Mouse (Mus musculus) thymus, postnatal 0 days (tissue): ENCODE data around the gene Jag1. TPM values are rescaled to one million over a fixed set of nuclear protein-coding genes. Genes with fewer than 3 reads are reported as not detected.

Source experiments
- DNase-seq: peaks from one replicate; pipeline ENCODE4 v3.0.0-alpha.2; 2015; ENCODE audit warnings: low spot score
- polyA plus RNA-seq: library from polyadenylated mRNA; unstranded; fragments of >200 nt; fragmentation: Nextera tagmentation; extraction: Ambion mirVana; gene quantifications from 2 replicates; pipeline ENCODE4 v1.2.1, GENCODE M21; 2015

Gene Jag1
- polyA plus RNA-seq, 1 experiment from 2014 or later = 4.2 TPM

GRCm38 (mm10) chr2:137101074-137101473, 15.4 kb downstream of the Jag1 start:
- no peak for DNase-seq

- DNase-seq = no peak
Measured at GRCm38 (mm10) chr2:137099211-137099734, 17.2 kb downstream of the Jag1 start.

- DNase-seq = no peak
Measured at GRCm38 (mm10) chr2:137098269-137099035, 18.0 kb downstream of the Jag1 start.

- DNase-seq = no peak
Measured at GRCm38 (mm10) chr2:137096981-137097460, 19.4 kb downstream of the Jag1 start.

DNA sequence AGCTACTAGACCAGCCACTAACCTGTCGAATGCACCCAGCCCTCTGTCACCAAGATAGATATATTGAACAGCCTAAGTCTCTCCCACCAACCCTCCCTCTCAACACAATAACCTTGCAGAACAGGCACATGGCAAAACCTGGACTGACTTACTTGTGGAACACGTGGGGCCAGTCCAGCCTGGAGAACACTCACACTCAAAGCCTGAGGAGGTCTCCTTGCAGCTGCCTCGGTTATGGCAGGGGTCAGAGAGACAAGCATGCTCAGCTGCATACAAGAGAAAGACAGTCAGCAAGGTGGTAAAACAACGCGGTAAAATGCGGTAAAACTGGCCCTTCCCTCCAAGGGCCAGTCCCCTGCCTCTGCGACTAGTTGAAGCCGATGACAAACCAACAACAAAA, 22.1 kb downstream of the Jag1 start:
- no peak for DNase-seq

- no peak for DNase-seq
Measured at GRCm38 (mm10) chr2:137093298-137093630, 23.2 kb downstream of the Jag1 start.

DNA sequence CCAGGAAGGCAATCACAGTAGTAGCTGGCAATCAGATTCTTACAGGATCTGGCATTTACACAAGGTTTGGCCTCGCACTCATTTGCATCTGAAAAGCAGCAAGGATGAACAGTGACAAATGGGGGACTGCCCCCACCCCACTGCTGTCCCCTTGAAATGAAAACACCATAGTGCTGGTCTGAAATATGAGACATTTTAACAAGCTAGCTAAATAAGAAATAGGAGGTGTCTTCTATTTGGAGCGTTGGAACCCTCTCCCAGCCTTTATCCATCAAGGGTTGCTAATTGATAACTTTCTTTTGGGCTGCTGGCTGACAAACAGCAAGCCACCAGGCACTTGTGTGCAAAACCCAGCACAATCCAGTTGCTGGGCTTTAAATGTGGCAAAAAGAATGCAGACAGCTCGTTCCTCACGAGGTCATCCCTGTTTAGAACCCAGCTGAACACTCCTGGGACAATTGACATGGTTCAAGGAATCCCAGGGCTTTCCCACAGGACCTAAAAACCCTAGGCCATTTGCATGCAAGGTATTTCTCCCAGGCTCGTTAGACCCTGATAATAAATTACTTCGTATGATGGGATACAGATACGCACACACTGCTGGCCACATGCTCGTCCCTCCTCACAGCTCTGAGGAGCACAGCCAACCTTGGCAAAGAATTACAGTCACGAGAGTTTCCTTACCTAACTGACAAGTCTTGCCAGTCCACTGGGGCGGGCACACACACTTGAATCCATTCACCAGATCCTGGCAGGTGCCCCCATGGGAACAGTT, 23.7 kb downstream of the Jag1 start:
- DNase-seq = no peak

- DNase-seq = no peak
Measured at GRCm38 (mm10) chr2:137091766-137092522, 24.5 kb downstream of the Jag1 start.

DNA sequence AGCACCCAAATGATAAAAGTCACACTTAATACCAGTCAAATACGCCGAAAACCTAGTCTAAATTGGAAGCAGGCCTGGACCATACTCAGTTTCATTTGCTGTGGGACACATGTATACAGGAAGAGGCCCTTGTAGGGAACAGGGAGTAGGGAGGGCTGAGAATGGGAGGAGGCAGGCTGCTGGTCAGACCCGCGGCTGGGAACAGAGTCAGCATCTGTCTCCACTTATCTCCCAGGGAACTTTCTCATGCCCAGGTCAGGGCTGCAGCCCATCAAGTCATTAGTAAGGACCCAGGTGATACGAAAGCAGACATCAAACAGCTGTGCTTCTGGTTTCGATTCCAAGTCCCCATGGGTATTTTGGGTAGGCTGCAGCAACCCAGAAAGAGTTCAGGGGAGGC, 28.7 kb downstream of the Jag1 start:
- no peak for DNase-seq

DNA sequence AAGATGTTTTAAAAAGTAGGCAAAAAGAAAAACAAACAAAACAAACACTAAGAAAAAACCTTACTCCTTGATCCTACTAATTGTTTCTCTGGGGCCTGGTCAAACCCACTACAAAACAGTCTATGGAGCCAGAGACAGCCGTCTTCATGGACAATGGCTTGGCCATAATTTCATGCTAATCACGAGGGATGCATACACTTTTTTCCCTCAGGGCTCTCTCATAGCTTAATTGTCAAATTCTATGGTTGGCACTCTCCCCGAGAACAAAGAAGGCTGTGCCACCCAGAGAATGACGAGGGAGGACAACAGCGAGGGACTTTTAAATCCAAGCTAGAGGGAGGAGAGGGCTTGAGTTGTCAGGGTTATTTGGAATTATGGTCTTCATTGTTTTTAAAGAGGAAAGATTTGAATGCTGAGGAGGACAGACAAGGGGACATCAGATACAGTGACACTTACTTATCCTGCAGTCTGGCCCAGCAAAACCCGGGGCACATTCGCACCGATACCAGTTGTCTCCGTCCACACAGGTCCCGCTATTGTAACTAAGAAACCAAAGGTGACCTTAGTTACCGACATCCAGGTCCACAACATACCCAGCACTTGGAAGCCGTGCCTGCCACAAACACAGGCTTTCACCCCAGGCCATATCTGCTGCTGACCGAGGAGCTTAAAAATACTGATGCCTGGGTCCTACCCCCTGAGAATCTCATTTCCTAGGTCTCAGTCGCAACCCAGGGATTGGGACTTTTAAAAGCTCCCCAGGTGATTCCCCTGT, 29.6 kb downstream of the Jag1 start:
- no peak for DNase-seq

- no peak for DNase-seq
Measured at GRCm38 (mm10) chr2:137085257-137085656, 31.2 kb downstream of the Jag1 start.

GRCm38 (mm10) chr2:137082896-137083620, 33.4 kb downstream of the Jag1 start:
- DNase-seq = no peak

- DNase-seq = no peak
Measured at GRCm38 (mm10) chr2:137081001-137081400, 35.4 kb downstream of the Jag1 start.

DNA sequence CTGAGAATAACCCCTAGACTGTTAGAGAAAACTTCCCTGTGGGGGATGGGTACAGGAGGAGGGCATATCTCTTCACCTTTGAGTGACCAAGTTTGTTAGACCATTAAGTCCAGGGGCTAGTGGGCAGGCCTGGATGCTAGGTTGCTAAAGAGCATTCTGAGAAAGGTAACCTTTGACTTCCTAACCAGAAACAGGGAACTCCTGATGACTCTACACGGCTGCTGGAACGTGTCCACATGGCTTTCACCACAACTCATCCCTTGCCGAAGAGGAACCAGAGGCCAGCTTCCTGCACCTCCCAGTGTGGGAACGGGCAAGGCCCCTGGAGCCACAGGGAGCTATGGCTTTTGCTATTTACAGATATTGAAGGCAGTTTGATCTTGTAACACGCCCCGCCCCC, 36.0 kb downstream of the Jag1 start:
- DNase-seq = no peak

DNA sequence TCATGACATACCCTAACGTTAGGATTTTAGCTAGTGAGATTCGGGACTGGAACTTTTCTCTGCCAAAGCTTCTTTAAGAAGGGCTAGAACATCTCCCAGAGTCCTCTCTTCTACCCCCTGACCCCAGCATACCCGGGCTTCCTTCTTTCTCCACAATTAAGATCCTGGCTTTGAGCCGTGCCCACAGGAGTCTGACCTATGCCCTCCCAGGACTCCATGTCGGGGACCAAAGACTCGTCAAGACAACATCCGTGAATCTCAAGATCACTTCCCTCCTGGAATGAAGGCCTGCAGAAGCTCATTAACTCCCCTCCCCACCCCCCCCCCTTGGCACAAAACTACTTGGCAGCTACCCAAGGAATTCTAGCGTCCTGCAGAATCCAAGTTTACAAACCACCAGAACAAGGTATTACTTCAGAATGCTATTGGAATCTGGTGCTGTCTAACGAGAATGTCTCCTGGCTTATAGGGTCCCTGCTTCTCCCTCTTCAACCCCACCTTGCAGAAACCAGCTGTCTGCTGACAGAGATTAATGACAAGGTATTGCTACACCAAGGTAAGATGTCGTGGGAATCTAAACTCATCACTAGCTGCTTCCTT, 36.6 kb downstream of the Jag1 start:
- no peak for DNase-seq

DNA sequence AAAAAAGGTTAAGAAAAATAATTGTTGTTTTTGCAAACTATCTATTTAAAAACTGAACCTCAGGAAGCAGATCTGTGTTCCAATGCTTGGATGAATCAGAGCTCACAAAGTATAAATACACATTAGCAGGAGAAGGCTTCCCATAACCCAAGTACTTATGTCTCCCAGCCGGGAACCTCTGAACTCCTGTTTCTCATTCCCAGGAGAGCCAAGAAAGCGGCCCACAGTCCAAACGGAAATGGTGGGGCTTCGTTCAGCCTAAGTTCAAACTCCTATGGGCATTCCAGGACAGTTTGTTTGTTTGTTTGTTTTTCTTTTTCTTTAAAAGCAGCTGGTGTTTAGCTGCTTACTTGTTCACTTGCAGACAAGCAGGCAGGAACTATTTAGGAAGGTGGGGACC, 37.7 kb downstream of the Jag1 start:
- DNase-seq = no peak

GRCm38 (mm10) chr2:137074313-137074620, 42.2 kb downstream of the Jag1 start:
- DNase-seq = no peak

GRCm38 (mm10) chr2:137073473-137074312, 42.8 kb downstream of the Jag1 start:
- no peak for DNase-seq

DNA sequence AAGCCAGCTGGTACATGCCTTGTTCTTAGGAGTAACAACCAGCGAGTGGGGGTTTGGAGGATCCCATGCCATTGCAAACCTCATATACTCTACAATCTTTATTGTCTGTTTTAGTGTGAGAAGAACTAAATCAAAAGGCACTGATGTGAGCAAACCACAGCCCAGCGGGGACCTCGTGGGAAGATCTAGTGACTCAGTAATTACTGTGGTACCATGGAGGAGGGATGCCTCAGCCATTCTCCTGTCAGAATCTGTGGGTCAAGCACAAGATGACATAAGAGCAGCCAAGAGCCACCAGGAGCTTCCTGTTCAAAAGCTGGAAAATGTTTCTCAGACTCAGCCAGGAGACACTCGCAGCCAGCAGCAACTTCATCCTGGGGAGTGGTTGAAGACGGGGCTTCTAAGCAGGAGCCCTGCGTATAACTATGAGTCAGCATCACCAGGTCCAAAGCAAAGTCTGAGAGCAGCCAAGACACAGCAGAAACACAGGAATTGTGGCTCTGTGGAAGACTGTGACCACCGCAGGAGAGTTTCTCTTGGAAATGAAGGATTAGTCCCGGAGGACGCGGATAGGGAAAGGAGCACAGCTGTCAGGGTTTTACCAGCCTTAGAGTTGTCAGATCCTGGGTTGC, 48.8 kb downstream of the Jag1 start:
- DNase-seq = no peak
